Mouse (Mus musculus) heart, postnatal 25 days (tissue): Measurements from ENCODE around the gene Large1. TPM values are rescaled to one million over a fixed set of nuclear protein-coding genes. Genes with fewer than 3 reads are reported as not detected.

Source experiments
- DNase-seq: peaks from one replicate; pipeline ENCODE4 v3.0.0; 2022; ENCODE audit warnings: low spot score
- intact Hi-C: fragments of 180-260 bp; cut with DNase I; formaldehyde crosslinking; loops from one replicate; pipeline ENCODE4 v1.15.1; 2025
- microRNA-seq: library from miRNA; unstranded; fragments of <30 nt; microRNA quantifications from one replicate; pipeline ENCODE4 v1.2.0, GENCODE M21; 2022
- total RNA-seq, 2 experiments: library from RNA; stranded (reverse); gene quantifications; 2 replicates each; pipeline ENCODE4 v1.2.3; 2021

Gene Large1
- total RNA-seq, 2 experiments from 2014 or later = 30.9 to 32.3 TPM

DNA sequence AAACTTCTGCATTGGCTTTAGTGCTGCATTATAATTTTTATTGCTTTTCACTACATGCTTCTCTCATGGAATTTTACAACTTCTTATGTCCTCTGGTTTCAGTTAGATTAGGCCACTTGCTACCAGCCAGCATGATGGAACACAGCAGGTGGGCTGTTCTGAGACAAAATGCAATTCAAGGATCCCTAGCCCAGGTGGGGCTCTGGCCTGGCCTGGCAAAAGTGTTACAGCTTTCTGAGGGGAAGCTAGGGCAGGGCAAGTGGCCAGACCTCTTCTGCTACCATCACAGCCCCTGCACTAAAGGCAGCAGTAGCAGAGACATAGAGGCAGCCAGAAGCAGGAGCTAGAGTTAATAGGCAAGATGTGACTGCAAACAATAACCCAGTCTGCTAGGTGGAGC lies 506.5 kb downstream of the Large1 start:
- intact Hi-C loops = no loop called here
- DNase-seq = no peak

DNA sequence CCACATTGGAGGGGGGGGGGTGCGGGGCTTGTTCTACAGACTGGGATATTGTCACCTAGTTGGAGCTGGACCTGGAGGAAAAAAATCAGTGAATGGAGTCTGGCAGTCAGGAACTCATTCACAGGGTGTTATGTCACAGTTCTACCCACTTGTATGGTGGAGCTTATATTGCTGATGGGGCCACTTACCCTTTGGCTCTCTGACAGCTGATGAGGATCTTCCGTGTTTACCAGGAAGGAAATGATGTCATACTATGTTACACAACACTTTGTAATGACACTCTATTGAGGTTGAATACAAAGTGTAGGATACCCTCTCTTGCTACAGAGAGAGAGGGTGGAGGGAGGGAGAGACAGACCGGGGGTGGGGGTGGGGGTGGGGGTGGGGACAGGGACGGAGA lies 517.5 kb downstream of the Large1 start:
- no peak for DNase-seq
- intact Hi-C loops = no loop called here

DNA sequence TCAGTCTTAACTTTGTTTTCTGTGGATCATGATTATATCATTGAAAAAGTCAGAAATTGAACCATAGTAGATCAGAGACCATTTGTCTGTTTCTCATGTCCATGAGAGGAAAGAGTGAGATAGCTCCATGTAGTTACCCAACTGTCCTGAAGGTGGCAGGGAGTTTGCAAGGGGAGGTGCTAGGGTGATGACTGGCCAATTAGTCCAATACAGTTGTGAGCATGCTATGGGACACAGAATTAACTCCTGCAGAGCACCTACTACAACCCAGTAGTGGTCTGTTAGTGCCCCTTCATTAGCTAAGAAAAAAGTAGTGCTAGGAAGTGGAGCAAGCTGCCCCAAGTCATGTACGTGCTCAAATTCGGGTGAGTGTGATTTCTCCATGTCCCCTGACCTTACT lies 520.2 kb downstream of the Large1 start:
- no peak for DNase-seq
- intact Hi-C loops = no loop called here

DNA sequence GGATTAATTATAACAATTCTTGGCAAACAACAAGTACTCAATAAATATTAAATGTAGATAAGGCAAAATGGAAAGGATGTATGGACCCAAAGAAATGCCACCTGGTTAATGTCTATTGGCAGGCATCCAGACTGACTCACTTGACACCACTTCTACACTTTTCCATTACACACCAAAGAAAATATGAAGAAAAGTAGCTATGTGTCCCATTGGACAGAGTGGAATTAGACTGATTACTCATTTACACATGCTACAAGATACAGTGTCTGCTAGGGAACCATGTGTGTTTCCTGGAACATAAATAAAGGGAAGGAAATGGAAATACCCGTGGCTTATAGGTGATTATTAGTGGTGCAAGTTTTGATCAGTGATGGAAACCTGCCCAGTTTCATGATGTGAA lies 521.0 kb downstream of the Large1 start:
- no peak for DNase-seq
- intact Hi-C loops = no loop called here

DNA sequence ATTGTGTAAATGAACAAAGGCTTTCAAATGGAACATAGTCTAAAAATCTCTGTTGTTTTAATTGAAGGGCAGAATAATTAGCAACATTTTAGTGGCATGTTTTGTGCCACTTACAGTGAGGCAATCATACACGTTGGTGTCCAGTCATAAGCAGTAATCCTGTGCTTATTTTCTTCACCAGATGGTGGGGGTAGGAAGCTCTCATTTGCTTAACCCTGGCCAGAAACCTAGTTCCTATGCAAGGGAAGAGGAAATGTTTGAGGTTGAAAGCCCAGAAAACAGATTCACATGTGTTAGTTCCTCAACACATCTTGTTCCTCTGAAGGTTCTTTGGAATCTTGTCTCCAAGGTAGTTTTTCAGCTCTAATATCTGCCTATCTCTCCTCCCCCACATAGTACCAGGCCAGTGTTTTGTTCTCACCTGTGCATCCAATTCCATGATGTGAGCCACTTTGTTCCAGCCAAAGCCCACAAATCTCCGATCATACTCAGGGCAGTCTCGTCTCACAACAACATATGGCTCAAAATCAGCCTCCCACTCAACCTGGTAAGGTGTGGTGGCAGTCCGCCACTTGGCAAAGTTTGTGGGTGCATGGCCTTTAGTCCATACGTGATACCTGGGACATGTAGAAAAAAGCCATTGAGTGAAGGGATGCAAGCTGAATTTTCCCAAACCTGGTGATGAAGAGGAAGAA lies 535.5 kb downstream of the Large1 start:
- intact Hi-C loops = no loop called here
- no peak for DNase-seq

DNA sequence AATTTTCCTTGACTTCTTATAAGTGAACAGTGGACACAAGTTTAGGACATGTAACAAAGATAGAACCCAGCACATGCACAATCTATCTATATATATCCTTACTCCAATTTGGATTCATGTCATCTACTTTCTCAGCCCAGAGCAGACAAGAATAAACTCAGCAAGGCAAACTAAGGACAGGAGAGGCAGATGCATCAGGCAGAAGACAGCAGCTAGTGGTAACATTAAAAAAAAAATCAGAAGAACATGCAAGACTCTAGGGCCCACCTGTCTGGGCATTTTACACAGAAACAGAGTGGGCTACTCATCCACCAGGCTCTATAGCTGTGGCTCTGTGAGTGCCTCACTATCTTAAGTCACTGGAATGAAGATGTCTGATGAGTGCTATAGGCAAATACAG lies 536.7 kb downstream of the Large1 start:
- DNase-seq = no peak
- intact Hi-C loops = no loop called here

DNA sequence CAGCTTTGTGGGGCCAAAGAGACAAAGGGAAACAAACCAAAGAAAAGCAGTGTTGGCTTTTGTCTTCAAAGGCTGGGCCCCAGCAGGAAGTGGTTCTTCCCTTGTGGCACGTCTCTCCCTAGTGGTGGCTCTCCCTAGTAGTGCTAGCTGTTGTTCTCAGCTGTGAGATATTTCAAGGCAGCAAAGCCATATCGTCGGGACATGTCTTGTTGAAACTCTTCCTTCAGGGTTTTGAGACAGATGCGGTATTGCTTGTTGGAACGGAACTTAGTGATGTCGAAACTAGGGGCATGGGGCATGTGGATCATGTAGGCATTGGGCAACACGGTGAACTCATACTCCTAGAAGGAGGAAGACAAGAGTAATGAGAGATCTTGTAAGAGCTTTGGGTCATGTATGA lies 537.7 kb downstream of the Large1 start:
- DNase-seq = no peak
- intact Hi-C loops = no loop called here

DNA sequence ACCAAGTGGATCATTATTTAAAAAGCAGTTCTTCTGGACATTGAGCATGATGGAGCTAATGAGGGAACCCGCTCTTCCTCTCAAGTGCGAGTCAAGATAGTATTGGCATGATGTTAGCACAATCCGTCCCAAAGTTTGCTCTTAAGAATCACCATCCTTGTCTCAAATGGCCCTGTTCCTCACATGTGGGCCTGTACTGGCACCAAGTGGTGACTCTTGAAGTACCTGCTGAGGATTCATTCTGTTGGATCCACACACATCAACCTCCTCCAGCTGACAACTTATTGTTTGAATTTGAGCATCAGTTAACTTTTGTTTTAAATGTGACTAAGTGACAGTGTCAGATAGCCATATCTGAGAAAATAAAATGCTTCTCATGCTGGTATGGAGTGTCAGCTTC lies 540.6 kb downstream of the Large1 start:
- DNase-seq = no peak
- intact Hi-C loops = no loop called here

DNA sequence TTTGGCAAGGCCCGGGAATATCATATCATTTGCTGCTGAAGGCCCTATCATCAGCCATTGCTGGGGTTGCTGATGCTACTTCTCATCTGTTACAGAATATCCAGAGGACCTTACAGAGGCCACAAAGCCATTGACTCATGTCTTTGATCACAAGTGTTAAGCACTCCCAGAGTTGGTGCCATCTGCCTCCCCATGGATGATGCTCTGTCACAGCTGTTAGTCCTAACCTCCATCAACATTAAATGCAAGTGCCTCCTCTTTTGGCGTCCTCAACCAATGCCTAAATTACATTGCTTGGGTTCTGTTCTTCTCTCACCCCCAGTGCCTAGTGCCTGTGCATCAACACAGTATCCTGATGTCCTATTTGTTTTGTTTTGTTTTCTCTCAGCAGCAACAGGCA lies 551.8 kb downstream of the Large1 start:
- intact Hi-C loops = no loop called here
- DNase-seq = no peak

DNA sequence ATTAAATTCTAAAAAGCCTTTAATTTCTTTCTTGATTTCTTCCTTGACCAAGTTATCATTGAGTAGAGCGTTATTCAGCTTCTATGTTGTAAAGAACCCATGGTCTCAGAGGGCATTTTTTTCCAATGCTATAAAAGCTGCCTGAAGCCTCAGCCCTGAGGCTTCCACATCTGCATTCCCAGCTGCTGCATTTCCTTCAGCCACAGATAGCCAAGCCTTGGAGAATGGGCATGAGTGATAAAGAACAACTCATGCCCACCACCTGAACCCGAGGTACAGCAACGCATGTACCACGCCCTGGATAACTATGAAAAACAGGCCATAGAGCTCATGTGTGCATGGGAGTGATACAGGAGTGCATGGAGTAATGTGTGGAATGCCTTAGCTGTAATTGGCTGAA lies 572.7 kb downstream of the Large1 start:
- intact Hi-C loops = no loop called here
- no peak for DNase-seq

DNA sequence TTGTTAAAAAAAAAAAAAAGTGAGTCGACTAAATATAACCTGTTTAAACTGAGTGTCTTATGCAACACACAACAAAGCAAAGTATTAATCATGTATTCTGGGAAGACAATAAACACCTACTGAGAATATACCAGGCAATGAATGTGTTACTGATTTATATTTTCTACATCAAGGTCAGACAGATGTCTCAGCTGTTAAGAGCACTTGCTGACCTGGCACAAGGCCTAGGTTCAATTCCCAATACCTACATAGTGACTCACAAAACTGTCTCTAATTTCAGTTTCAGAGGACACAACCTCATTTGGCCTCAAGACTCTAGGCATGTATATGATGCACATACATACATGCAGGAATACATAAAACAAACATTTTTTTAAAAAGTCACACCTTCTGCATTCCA lies 575.5 kb downstream of the Large1 start:
- intact Hi-C loops = no loop called here
- no peak for DNase-seq

DNA sequence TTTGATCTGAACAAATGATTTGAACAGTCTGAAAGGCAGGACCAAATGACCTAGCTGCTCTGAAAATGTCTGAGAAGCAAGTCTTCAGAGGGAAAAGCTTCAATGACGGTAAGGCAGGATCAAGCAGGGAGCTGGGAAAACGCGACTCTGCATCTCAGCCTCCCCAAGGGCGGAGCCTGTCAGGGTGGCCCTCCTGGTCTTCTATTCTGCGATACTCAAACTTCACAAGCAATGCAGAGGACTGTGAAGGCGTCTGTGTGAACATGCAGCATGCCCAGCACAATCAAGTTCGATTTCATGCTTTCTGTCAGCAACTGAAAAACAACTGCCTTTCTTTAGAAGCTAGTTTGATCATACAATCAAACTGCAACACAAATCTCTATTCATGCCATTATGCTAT lies 586.6 kb downstream of the Large1 start:
- intact Hi-C loops = no loop called here
- DNase-seq = no peak

DNA sequence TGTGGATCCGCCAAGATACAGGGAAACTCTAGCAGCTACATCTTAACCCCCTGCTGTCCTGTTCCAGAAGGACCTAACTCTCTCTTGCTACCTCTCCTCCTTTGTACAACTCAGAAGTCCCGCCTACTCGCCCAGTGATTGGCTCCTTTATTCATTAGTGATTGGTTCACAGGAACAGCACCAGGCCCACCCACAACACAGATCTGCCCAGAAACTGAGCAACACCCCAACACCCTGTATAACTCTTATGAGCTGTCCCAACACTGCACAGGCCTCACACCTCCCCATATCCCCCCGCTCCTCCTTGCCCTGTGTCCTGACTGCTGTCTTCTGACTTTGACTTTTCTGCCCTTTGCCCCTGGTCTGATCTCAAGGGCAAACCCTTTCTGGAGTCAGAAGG lies 587.6 kb downstream of the Large1 start:
- no peak for DNase-seq
- intact Hi-C loops = no loop called here

Small RNAs within 50 kb of the gene (microRNA-seq; reads per million reads assigned to microRNA genes)
- gene Mir28b = not detected
